Mouse (Mus musculus): ENCODE measurements around the gene Grin2d.

Grin2d gene

GRCm38 (mm10) chr7:45856950-45857901, 21.0 kb downstream of the Grin2d start:
- DNase-seq (ENCODE audit: low read depth, low spot score): no peak

GRCm38 (mm10) chr7:45853089-45853488, 25.1 kb downstream of the Grin2d start:
- DNase-seq (ENCODE audit: low read depth, low spot score): no peak

GRCm38 (mm10) chr7:45850661-45851060, 27.5 kb downstream of the Grin2d start:
- no peak for DNase-seq (ENCODE audit: low read depth, low spot score)

GRCm38 (mm10) chr7:45848447-45849027, 29.6 kb downstream of the Grin2d start:
- DNase-seq (ENCODE audit: low read depth, low spot score): no peak

GRCm38 (mm10) chr7:45842950-45843744, 35.0 kb downstream of the Grin2d start:
- no peak for DNase-seq (ENCODE audit: low read depth, low spot score)

GRCm38 (mm10) chr7:45833924-45834323, 44.3 kb downstream of the Grin2d start:
- DNase-seq (ENCODE audit: low read depth, low spot score): no peak

- DNase-seq (ENCODE audit: low read depth, low spot score): no peak
Measured at GRCm38 (mm10) chr7:45833148-45833790, 44.9 kb downstream of the Grin2d start.

GRCm38 (mm10) chr7:45832428-45832827, 45.8 kb downstream of the Grin2d start:
- DNase-seq (ENCODE audit: low read depth, low spot score): no peak

GRCm38 (mm10) chr7:45831128-45831525, 47.1 kb downstream of the Grin2d start:
- DNase-seq (ENCODE audit: low read depth, low spot score): no peak

GRCm38 (mm10) chr7:45830427-45831127, 47.6 kb downstream of the Grin2d start, which contains the start of gene Grwd1:
TSS of gene Grwd1 (minus strand) at chr7:45830944.
- DNase-seq (ENCODE audit: low read depth, low spot score): peak; percentile 87

GRCm38 (mm10) chr7:45826631-45827030, 51.5 kb downstream of the Grin2d start:
- DNase-seq (ENCODE audit: low read depth, low spot score): no peak

GRCm38 (mm10) chr7:45824598-45824997, 53.6 kb downstream of the Grin2d start, which contains the start of gene Kcnj14:
TSS of gene Kcnj14 (minus strand) at chr7:45824782.
- DNase-seq (ENCODE audit: low read depth, low spot score): no peak

GRCm38 (mm10) chr7:45820913-45821312, 57.3 kb downstream of the Grin2d start:
- no peak for DNase-seq (ENCODE audit: low read depth, low spot score)

GRCm38 (mm10) chr7:45819843-45820242, 58.3 kb downstream of the Grin2d start:
- no peak for DNase-seq (ENCODE audit: low read depth, low spot score)

GRCm38 (mm10) chr7:45815984-45816351, 62.2 kb downstream of the Grin2d start:
- no peak for DNase-seq (ENCODE audit: low read depth, low spot score)

GRCm38 (mm10) chr7:45815323-45815983, 62.7 kb downstream of the Grin2d start:
- no peak for DNase-seq (ENCODE audit: low read depth, low spot score)

GRCm38 (mm10) chr7:45814841-45815240, 63.3 kb downstream of the Grin2d start:
- no peak for DNase-seq (ENCODE audit: low read depth, low spot score)

- peak; percentile 100 for DNase-seq (ENCODE audit: low read depth, low spot score)
Measured at GRCm38 (mm10) chr7:45813787-45814779, 64.1 kb downstream of the Grin2d start, which contains the start of gene Cyth2. TSS of gene Cyth2 (minus strand) at chr7:45814581.

GRCm38 (mm10) chr7:45812921-45813320, 65.3 kb downstream of the Grin2d start:
- DNase-seq (ENCODE audit: low read depth, low spot score): no peak

Measured in brain, embryonic 18.5 days (tissue).